Mouse (Mus musculus): Measurements from ENCODE around the gene Grin3b. TPM values are rescaled to one million over a fixed set of nuclear protein-coding genes. Genes with fewer than 3 reads are reported as not detected.

Gene Grin3b
- polyA plus RNA-seq, 1 experiment from 2014 or later = 0.43 TPM

DNA sequence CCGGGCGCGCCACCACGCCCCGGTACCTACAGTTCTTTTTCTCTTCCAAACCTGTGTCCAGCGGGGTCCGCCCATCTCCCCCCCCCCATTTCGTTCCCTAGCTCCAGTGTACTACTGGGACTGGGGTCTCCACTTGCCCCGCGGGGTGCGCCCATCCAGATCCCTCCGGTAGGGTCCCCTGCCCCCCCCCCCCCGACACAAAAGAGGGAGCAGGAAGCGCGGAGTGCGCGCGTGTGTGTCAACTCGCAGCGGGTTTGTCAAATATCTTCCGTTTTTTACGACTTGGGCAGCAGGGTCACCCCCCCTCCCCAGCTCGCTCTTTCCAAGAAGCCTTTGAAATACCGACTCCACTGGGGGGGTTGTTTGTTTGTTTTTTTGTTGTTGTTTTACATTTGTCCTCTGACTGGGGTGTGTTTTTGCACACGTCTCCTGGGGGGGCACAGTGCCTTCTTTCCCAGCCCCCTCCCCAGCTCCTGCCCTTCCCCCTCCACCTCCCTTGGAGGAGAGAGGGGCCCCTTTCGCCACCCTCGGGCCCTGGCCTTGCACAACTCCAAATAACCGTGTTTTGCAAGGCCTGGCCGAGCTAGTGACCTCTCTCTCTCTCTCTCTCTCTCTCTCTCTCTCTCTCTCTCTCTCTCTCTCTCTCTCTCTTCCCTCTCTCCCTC is 42.4 kb upstream of the Grin3b start:
- ATAC-seq (ENCODE audit: low read depth) = no peak
- H3K9ac ChIP-seq (replicated peaks; ENCODE audit: low read depth, low read length) = peak overlapping the region; percentile 91
- H3K36me3 ChIP-seq (ENCODE audit: control insufficient read depth, insufficient read depth, low read length) = peaks cover 13% of the 10 kb centered on the region
- peak overlapping the region; percentile 88 for H3K4me3 ChIP-seq (ENCODE audit: low read depth, low read length)
- H3K4me1 ChIP-seq (ENCODE audit: control insufficient read depth, insufficient read depth, low read length) = peaks cover 22% of the 10 kb centered on the region
- WGBS = 0% methylated on average over 28 of the region's 29 CpGs
- H3K27me3 ChIP-seq (ENCODE audit: control insufficient read depth, insufficient read depth, low read length) = peaks cover 3% of the 10 kb centered on the region; the same call in 1 of the 2 replicates
- no peaks in the 10 kb centered on the region for H3K9me3 ChIP-seq (ENCODE audit: control insufficient read depth, low read length)
- peak overlapping the region; percentile 83 for H3K4me2 ChIP-seq (ENCODE audit: low read depth, low read length)
- H3K27ac ChIP-seq (ENCODE audit: low read depth, low read length) = peak overlapping the region; percentile 92

DNA sequence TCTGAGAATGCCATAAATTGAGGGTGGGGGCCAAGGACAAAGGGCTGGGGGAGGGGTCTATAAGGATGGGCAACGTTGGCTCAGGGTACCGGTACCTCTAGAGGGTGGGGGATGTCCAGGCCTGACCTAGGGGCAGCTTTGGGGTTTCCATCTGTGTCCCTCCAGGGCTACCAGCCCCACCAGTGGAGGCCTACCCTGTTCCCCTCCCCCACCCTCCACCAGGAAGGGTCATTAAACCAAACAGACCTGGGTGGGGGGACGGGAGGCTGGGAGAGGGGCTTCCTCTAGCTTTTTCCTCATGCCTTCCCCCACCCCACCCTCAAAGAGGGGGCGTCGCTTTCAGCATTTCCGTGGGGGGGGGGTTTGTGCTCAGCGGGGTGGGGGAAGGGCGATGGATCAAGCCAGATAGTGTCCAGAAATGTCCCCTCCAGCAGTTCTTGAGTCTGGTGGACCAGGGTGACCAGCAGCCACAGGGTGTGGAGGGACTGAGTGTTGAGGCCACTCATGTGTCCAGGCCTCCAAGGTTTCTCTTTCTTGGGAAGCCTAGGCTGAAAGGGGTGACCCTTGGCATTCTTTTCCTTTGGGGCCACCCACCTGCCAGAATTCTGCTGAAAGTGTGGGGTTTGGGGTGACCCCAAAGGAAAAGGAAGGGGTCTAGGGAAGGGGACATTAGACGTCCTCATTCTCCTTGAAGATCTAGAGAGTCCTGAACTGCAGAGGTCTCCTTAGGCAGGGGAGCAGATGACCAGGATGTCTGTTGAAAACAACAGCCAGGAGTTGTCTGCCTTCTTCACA is 41.4 kb upstream of the Grin3b start:
- no peak for ATAC-seq (ENCODE audit: low read depth)
- Histone ChIP-seq H3K9me3 (ENCODE audit: control insufficient read depth, low read length) (no peaks in the 10 kb centered on the region), H3K9ac (replicated peaks; ENCODE audit: low read depth, low read length) (peak overlapping the region; percentile 91), H3K4me3 (ENCODE audit: low read depth, low read length) (peak overlapping the region; percentile 88), H3K27me3 (ENCODE audit: control insufficient read depth, insufficient read depth, low read length) (no peaks in the 10 kb centered on the region), H3K27ac (ENCODE audit: low read depth, low read length) (peak overlapping the region; percentile 62; the same call in 1 of the 2 replicates), H3K4me2 (ENCODE audit: low read depth, low read length) (peak overlapping the region; percentile 83), H3K36me3 (ENCODE audit: control insufficient read depth, insufficient read depth, low read length) (peaks cover 13% of the 10 kb centered on the region), H3K4me1 (ENCODE audit: control insufficient read depth, insufficient read depth, low read length) (peaks cover 28% of the 10 kb centered on the region)
- 12% methylated on average over 9 of the region's 9 CpGs for WGBS

- Histone ChIP-seq H3K4me3 (ENCODE audit: low read depth, low read length) (no peak overlapping the region; the same call in 1 of the 2 replicates), H3K4me2 (ENCODE audit: low read depth, low read length) (peak overlapping the region; percentile 83; the same call in 1 of the 2 replicates), H3K9me3 (ENCODE audit: control insufficient read depth, low read length) (no peaks in the 10 kb centered on the region), H3K36me3 (ENCODE audit: control insufficient read depth, insufficient read depth, low read length) (peaks cover 13% of the 10 kb centered on the region), H3K4me1 (ENCODE audit: control insufficient read depth, insufficient read depth, low read length) (peaks cover 28% of the 10 kb centered on the region), H3K27ac (ENCODE audit: low read depth, low read length) (0 out of 2 replicates have a peak overlapping the region, but pooled peaks have one; percentile 7), H3K9ac (replicated peaks; ENCODE audit: low read depth, low read length) (0 out of 2 replicates have a peak overlapping the region, but pooled peaks have one; percentile 21), H3K27me3 (ENCODE audit: control insufficient read depth, insufficient read depth, low read length) (no peaks in the 10 kb centered on the region)
- no peak for ATAC-seq (ENCODE audit: low read depth)
- 80% methylated on average over 18 of the region's 18 CpGs for WGBS
Measured at GRCm38 (mm10) chr10:79929967-79930825, 40.3 kb upstream of the Grin3b start.

DNA sequence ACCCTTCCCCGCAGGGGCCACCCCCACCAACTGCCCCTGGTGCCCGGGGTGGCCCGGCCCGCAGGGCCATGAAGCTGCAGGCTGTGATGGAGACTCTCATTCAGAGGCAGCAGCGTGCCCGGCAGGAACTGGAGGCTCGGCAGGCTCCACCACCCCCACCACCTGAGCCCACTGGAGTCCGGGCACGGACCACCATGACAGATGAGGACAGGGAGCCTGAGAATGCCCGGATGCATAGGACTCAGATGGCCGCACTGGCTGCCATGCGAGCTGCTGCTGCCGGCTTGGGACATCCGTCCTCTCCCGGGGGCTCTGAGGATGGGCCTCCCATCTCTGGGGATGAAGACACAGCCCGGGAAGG is 39.7 kb upstream of the Grin3b start:
- Histone ChIP-seq H3K4me1 (ENCODE audit: control insufficient read depth, insufficient read depth, low read length) (peaks cover 28% of the 10 kb centered on the region), H3K4me2 (ENCODE audit: low read depth, low read length) (peak overlapping the region; percentile 14; the same call in 1 of the 2 replicates), H3K4me3 (ENCODE audit: low read depth, low read length) (no peak overlapping the region), H3K9ac (replicated peaks; ENCODE audit: low read depth, low read length) (0 out of 2 replicates have a peak overlapping the region, but pooled peaks have one; percentile 21), H3K27ac (ENCODE audit: low read depth, low read length) (no peak overlapping the region), H3K27me3 (ENCODE audit: control insufficient read depth, insufficient read depth, low read length) (no peaks in the 10 kb centered on the region), H3K36me3 (ENCODE audit: control insufficient read depth, insufficient read depth, low read length) (peaks cover 13% of the 10 kb centered on the region), H3K9me3 (ENCODE audit: control insufficient read depth, low read length) (no peaks in the 10 kb centered on the region)
- WGBS = 56% methylated on average over 16 of the region's 16 CpGs
- no peak for ATAC-seq (ENCODE audit: low read depth)

DNA sequence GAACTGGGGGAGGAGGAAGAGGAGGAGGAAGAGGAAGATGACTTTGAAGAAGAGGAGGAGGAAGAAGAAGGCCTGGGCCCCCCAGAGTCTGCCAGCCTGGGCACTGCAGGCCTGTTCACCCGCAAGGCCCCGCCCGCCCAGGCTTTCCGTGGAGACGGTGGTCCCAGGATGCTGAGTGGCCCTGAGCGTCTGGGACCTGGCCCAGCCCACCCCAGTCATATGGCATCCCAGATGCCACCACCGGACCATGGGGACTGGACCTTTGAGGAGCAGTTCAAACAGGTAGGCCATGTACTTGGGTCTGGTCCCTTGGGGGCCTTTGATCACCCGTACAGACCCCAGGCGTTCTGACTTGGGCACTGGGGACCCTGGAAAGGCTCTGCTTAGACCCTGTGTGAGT is 38.7 kb upstream of the Grin3b start:
- Histone ChIP-seq H3K27me3 (ENCODE audit: control insufficient read depth, insufficient read depth, low read length) (no peaks in the 10 kb centered on the region), H3K4me3 (ENCODE audit: low read depth, low read length) (no peak overlapping the region), H3K9me3 (ENCODE audit: control insufficient read depth, low read length) (no peaks in the 10 kb centered on the region), H3K9ac (replicated peaks; ENCODE audit: low read depth, low read length) (no peak overlapping the region), H3K27ac (ENCODE audit: low read depth, low read length) (no peak overlapping the region), H3K36me3 (ENCODE audit: control insufficient read depth, insufficient read depth, low read length) (peaks cover 13% of the 10 kb centered on the region), H3K4me1 (ENCODE audit: control insufficient read depth, insufficient read depth, low read length) (peaks cover 28% of the 10 kb centered on the region), H3K4me2 (ENCODE audit: low read depth, low read length) (no peak overlapping the region)
- ATAC-seq (ENCODE audit: low read depth) = no peak
- WGBS = 81% methylated on average over 9 of the region's 9 CpGs

DNA sequence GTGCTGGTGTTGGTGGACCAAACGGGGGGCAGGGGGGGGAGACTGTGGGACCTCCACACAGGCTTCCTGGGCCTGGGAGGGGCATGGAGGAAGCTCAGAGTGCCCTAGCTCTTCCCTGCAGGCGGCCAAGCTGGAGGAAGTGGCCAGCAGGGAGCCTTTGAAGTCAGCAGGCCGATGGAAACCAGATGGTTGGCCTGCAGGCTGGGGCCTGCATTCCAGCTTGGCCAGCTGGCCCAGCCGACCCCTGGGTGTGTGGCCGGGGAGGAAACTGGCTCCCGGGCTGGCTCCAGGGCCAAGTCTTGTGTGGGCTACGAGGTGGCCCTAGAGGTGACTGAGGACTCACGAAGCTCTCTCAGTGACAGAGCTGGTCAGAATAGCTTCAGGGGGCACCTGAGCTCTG is 37.8 kb upstream of the Grin3b start:
- Histone ChIP-seq H3K4me2 (ENCODE audit: low read depth, low read length) (no peak overlapping the region), H3K9me3 (ENCODE audit: control insufficient read depth, low read length) (no peaks in the 10 kb centered on the region), H3K27ac (ENCODE audit: low read depth, low read length) (0 out of 2 replicates have a peak overlapping the region, but pooled peaks have one; percentile 10), H3K4me3 (ENCODE audit: low read depth, low read length) (no peak overlapping the region), H3K36me3 (ENCODE audit: control insufficient read depth, insufficient read depth, low read length) (peaks cover 14% of the 10 kb centered on the region), H3K9ac (replicated peaks; ENCODE audit: low read depth, low read length) (no peak overlapping the region), H3K27me3 (ENCODE audit: control insufficient read depth, insufficient read depth, low read length) (no peaks in the 10 kb centered on the region), H3K4me1 (ENCODE audit: control insufficient read depth, insufficient read depth, low read length) (peaks cover 36% of the 10 kb centered on the region)
- no peak for ATAC-seq (ENCODE audit: low read depth)
- 20% methylated on average over 8 of the region's 8 CpGs for WGBS

DNA sequence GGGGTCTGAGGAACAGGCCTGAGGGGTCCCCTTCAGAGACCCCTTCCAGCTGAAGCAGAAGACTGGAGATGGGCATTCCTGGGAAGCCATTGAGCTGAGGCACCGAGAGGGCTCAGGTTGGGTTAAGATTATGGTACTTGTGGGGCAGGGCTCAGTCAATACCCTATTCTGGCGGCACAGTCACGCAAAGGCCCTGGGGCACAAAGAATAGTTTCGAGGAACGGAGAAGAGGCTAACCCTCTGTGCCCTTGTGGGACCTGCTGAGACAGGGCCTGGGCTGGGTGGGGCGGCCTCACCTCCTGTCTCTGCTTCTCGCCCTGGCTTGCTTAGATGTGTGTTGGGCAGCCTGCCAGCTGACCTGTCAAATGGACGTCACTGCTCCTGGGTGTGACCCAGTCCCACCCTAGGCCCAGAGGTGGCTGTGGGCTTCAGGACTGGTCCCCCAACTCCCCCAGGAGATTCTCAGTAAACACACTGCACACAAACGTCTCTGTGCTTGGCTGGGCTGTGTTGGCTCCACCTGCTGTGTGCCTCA is 37.3 kb upstream of the Grin3b start:
- H3K27me3 ChIP-seq (ENCODE audit: control insufficient read depth, insufficient read depth, low read length) = no peaks in the 10 kb centered on the region
- H3K4me3 ChIP-seq (ENCODE audit: low read depth, low read length) = no peak overlapping the region
- H3K36me3 ChIP-seq (ENCODE audit: control insufficient read depth, insufficient read depth, low read length) = peaks cover 19% of the 10 kb centered on the region
- peaks cover 35% of the 10 kb centered on the region for H3K4me1 ChIP-seq (ENCODE audit: control insufficient read depth, insufficient read depth, low read length)
- no peaks in the 10 kb centered on the region for H3K9me3 ChIP-seq (ENCODE audit: control insufficient read depth, low read length)
- H3K9ac ChIP-seq (replicated peaks; ENCODE audit: low read depth, low read length) = no peak overlapping the region
- no peak for ATAC-seq (ENCODE audit: low read depth)
- no peak overlapping the region for H3K4me2 ChIP-seq (ENCODE audit: low read depth, low read length)
- H3K27ac ChIP-seq (ENCODE audit: low read depth, low read length) = peak overlapping the region; percentile 39; the same call in 1 of the 2 replicates
- 60% methylated on average over 9 of the region's 9 CpGs for WGBS

DNA sequence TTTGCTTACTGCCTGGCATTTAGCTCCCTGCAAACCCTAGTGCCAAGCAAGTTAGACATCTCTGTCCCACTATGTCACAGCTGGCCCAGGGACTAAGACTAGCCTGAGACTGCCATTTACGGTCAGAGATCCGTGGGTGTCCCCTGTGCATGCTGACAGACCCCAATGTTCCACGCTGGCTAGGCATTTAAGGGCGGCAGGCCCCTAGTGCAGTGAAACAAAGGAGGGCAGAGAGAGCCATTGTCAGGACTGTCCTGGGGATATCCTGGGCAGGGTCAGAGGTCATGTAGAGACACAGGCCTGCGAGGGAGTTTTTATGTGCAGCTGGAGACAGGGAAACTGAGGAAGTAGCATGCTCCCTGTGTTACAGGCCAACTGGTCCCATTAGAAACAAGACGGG is 36.7 kb upstream of the Grin3b start:
- H3K9me3 ChIP-seq (ENCODE audit: control insufficient read depth, low read length) = no peaks in the 10 kb centered on the region
- ATAC-seq (ENCODE audit: low read depth) = no peak
- H3K4me3 ChIP-seq (ENCODE audit: low read depth, low read length) = no peak overlapping the region
- peaks cover 19% of the 10 kb centered on the region for H3K36me3 ChIP-seq (ENCODE audit: control insufficient read depth, insufficient read depth, low read length)
- peaks cover 31% of the 10 kb centered on the region for H3K4me1 ChIP-seq (ENCODE audit: control insufficient read depth, insufficient read depth, low read length)
- no peaks in the 10 kb centered on the region for H3K27me3 ChIP-seq (ENCODE audit: control insufficient read depth, insufficient read depth, low read length)
- H3K4me2 ChIP-seq (ENCODE audit: low read depth, low read length) = no peak overlapping the region
- WGBS = 24% methylated on average over 6 of the region's 6 CpGs
- H3K9ac ChIP-seq (replicated peaks; ENCODE audit: low read depth, low read length) = no peak overlapping the region
- peak overlapping the region; percentile 39; the same call in 1 of the 2 replicates for H3K27ac ChIP-seq (ENCODE audit: low read depth, low read length)
